Mouse (Mus musculus): ENCODE results near the gene Plxnb3. TPM values are rescaled to one million over a fixed set of nuclear protein-coding genes. Genes with fewer than 3 reads are reported as not detected.

Plxnb3 gene
- polyA plus RNA-seq, 1 experiment, result 0.55 TPM

GRCm38 (mm10) chrX:73758611-73759290 is 1.9 kb downstream of the Plxnb3 start:
- Histone ChIP-seq H3K4me1 (ENCODE audit: control insufficient read depth, insufficient read depth, insufficient read length, low read length) (no peaks in the 10 kb centered on the region), H3K27ac (replicated peaks; ENCODE audit: low read depth, low read length) (no peak overlapping the region), H3K4me3 (ENCODE audit: insufficient read depth, low read depth, low read length) (no peak overlapping the region)

- Histone ChIP-seq H3K4me1 (ENCODE audit: control insufficient read depth, insufficient read depth, insufficient read length, low read length) (no peaks in the 10 kb centered on the region), H3K27ac (replicated peaks; ENCODE audit: low read depth, low read length) (peak overlapping the region; percentile 21; the same call in 1 of the 2 replicates), H3K4me3 (ENCODE audit: insufficient read depth, low read depth, low read length) (no peak overlapping the region)
Measured at GRCm38 (mm10) chrX:73765311-73765710, 8.4 kb downstream of the Plxnb3 start.

- Histone ChIP-seq H3K4me1 (ENCODE audit: control insufficient read depth, insufficient read depth, insufficient read length, low read length) (no peaks in the 10 kb centered on the region), H3K27ac (replicated peaks; ENCODE audit: low read depth, low read length) (no peak overlapping the region), H3K4me3 (ENCODE audit: insufficient read depth, low read depth, low read length) (no peak overlapping the region)
Measured at GRCm38 (mm10) chrX:73767267-73767666, 10.4 kb downstream of the Plxnb3 start.

- Histone ChIP-seq H3K4me1 (ENCODE audit: control insufficient read depth, insufficient read depth, insufficient read length, low read length) (no peaks in the 10 kb centered on the region), H3K27ac (replicated peaks; ENCODE audit: low read depth, low read length) (no peak within 1 kb of the TSS), H3K4me3 (ENCODE audit: insufficient read depth, low read depth, low read length) (no peak within 1 kb of the TSS)
Measured at GRCm38 (mm10) chrX:73774168-73774760, 17.4 kb downstream of the Plxnb3 start, which contains the start of gene Srpk3. TSS of gene Srpk3 (plus strand) at chrX:73774405.

GRCm38 (mm10) chrX:73774802-73775483 is 18.1 kb downstream of the Plxnb3 start:
- no peaks in the 10 kb centered on the region for H3K4me1 ChIP-seq (ENCODE audit: control insufficient read depth, insufficient read depth, insufficient read length, low read length)
- no peak overlapping the region for H3K4me3 ChIP-seq (ENCODE audit: insufficient read depth, low read depth, low read length)
- H3K27ac ChIP-seq (replicated peaks; ENCODE audit: low read depth, low read length), result no peak overlapping the region

GRCm38 (mm10) chrX:73782227-73782626 is 25.3 kb downstream of the Plxnb3 start:
- Histone ChIP-seq H3K27ac (replicated peaks; ENCODE audit: low read depth, low read length) (0 out of 2 replicates have a peak overlapping the region, but pooled peaks have one; percentile 9), H3K4me1 (ENCODE audit: control insufficient read depth, insufficient read depth, insufficient read length, low read length) (peaks cover 2% of the 10 kb centered on the region; the same call in 1 of the 2 replicates), H3K4me3 (ENCODE audit: insufficient read depth, low read depth, low read length) (no peak overlapping the region)

GRCm38 (mm10) chrX:73785666-73786065 is 28.8 kb downstream of the Plxnb3 start:
- Histone ChIP-seq H3K4me3 (ENCODE audit: insufficient read depth, low read depth, low read length) (peak overlapping the region; percentile 89), H3K27ac (replicated peaks; ENCODE audit: low read depth, low read length) (peak overlapping the region; percentile 96), H3K4me1 (ENCODE audit: control insufficient read depth, insufficient read depth, insufficient read length, low read length) (peaks cover 2% of the 10 kb centered on the region; the same call in 1 of the 2 replicates)

- Histone ChIP-seq H3K4me1 (ENCODE audit: control insufficient read depth, insufficient read depth, insufficient read length, low read length) (peaks cover 2% of the 10 kb centered on the region; the same call in 1 of the 2 replicates), H3K27ac (replicated peaks; ENCODE audit: low read depth, low read length) (peak within 1 kb of the TSS; percentile 96), H3K4me3 (ENCODE audit: insufficient read depth, low read depth, low read length) (peak within 1 kb of the TSS; percentile 89)
Measured at GRCm38 (mm10) chrX:73786364-73787224, 29.7 kb downstream of the Plxnb3 start, which contains the start of the genes Idh3g and Ssr4. TSS of gene Idh3g (minus strand) at chrX:73786897. TSS of gene Ssr4 (plus strand) at chrX:73787028.

GRCm38 (mm10) chrX:73787225-73787558 is 30.3 kb downstream of the Plxnb3 start:
- Histone ChIP-seq H3K4me1 (ENCODE audit: control insufficient read depth, insufficient read depth, insufficient read length, low read length) (peaks cover 2% of the 10 kb centered on the region; the same call in 1 of the 2 replicates), H3K27ac (replicated peaks; ENCODE audit: low read depth, low read length) (peak overlapping the region; percentile 73), H3K4me3 (ENCODE audit: insufficient read depth, low read depth, low read length) (peak overlapping the region; percentile 68)

- H3K27ac ChIP-seq (replicated peaks; ENCODE audit: low read depth, low read length), result no peak overlapping the region
- H3K4me3 ChIP-seq (ENCODE audit: insufficient read depth, low read depth, low read length), result no peak overlapping the region
Measured at GRCm38 (mm10) chrX:73788501-73788900, 31.6 kb downstream of the Plxnb3 start.

GRCm38 (mm10) chrX:73793039-73793438 is 36.1 kb downstream of the Plxnb3 start:
- Histone ChIP-seq H3K4me1 (ENCODE audit: control insufficient read depth, insufficient read depth, insufficient read length, low read length) (no peaks in the 10 kb centered on the region; the same call in 1 of the 2 replicates), H3K27ac (replicated peaks; ENCODE audit: low read depth, low read length) (no peak overlapping the region), H3K4me3 (ENCODE audit: insufficient read depth, low read depth, low read length) (no peak overlapping the region)

More at GRCm38 (mm10) chrX:73788501-73788900, 31.6 kb downstream of the Plxnb3 start:
- H3K4me1 ChIP-seq (ENCODE audit: control insufficient read depth, insufficient read depth, insufficient read length, low read length), result no peaks in the 10 kb centered on the region; the same call in 1 of the 2 replicates

GRCm38 (mm10) chrX:73793505-73793904 is 36.6 kb downstream of the Plxnb3 start:
- no peaks in the 10 kb centered on the region for H3K4me1 ChIP-seq (ENCODE audit: control insufficient read depth, insufficient read depth, insufficient read length, low read length)
- no peak overlapping the region for H3K4me3 ChIP-seq (ENCODE audit: insufficient read depth, low read depth, low read length)
- no peak overlapping the region for H3K27ac ChIP-seq (replicated peaks; ENCODE audit: low read depth, low read length)

- no peak overlapping the region for H3K4me3 ChIP-seq (ENCODE audit: insufficient read depth, low read depth, low read length)
- no peak overlapping the region for H3K27ac ChIP-seq (replicated peaks; ENCODE audit: low read depth, low read length)
- no peaks in the 10 kb centered on the region for H3K4me1 ChIP-seq (ENCODE audit: control insufficient read depth, insufficient read depth, insufficient read length, low read length)
Measured at GRCm38 (mm10) chrX:73797511-73797910, 40.6 kb downstream of the Plxnb3 start.

GRCm38 (mm10) chrX:73798502-73798901 is 41.6 kb downstream of the Plxnb3 start:
- H3K4me3 ChIP-seq (ENCODE audit: insufficient read depth, low read depth, low read length), result no peak overlapping the region
- no peak overlapping the region for H3K27ac ChIP-seq (replicated peaks; ENCODE audit: low read depth, low read length)

More at GRCm38 (mm10) chrX:73798502-73798901, 41.6 kb downstream of the Plxnb3 start:
- H3K4me1 ChIP-seq (ENCODE audit: control insufficient read depth, insufficient read depth, insufficient read length, low read length), result no peaks in the 10 kb centered on the region
